Mouse (Mus musculus): ENCODE data around the gene Pknox2. TPM values are rescaled to one million over a fixed set of nuclear protein-coding genes. Genes with fewer than 3 reads are reported as not detected.

Gene Pknox2
- total RNA-seq, 2 experiments from 2014 or later = 27.6 to 31.4 TPM

GRCm38 (mm10) chr9:37114286-37115267 is 32.6 kb downstream of the Pknox2 start:
- no peak for DNase-seq
- intact Hi-C loops (cut with DNase I; ENCODE audit: low total_unique reads) = loop anchor here (10.0 kb wide), 1 partner anchor 140 kb away; no protein-coding TSS in a partner anchor

DNA sequence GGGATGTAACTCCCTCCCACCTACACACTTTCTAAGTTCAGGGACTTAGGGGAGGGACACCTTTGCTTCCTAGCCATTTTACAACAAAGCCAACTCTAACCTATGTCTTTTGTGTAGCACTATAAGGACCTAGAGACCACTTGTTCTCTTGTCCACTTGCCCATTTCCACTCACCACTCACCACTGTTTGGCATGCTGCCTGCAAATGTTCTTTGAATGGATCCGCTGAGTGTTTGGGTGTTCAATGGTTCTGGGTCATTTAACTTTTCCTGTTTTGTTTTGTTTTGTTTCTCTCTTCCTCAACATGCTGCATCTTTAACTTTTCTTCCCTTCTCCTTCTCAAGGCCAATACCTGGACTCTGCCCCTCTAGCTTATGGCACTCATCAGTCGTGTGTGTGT is 39.7 kb downstream of the Pknox2 start:
- intact Hi-C loops (cut with DNase I; ENCODE audit: low total_unique reads) = no loop called here

GRCm38 (mm10) chr9:37106808-37107207 is 40.4 kb downstream of the Pknox2 start:
- no peak for DNase-seq
- intact Hi-C loops (cut with DNase I; ENCODE audit: low total_unique reads) = no loop called here

More for the DNA sequence above, 39.7 kb downstream of the Pknox2 start:
- no peak for DNase-seq

GRCm38 (mm10) chr9:37104249-37104648 is 43.0 kb downstream of the Pknox2 start:
- no peak for DNase-seq
- intact Hi-C loops (cut with DNase I; ENCODE audit: low total_unique reads) = no loop called here

DNA sequence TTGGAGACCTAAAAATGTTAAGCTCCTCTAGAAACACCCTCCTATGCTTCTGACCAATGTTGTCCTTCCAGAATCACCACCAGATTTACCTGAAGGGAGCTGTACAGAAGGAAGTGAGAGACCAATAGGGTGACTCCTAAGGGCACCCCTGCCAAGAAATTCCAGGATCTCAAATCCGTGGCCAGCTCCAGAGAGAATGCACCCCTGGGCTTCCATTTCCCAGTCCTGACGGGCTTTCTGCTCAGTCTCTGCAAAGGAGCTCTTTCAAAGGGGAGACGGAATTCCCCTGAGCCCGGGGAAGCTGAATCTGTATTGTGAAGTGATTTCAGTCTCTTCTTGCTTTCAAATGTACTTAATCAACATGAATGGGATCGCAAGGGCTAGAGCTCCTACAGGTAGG is 43.4 kb downstream of the Pknox2 start:
- no peak for DNase-seq
- intact Hi-C loops (cut with DNase I; ENCODE audit: low total_unique reads) = no loop called here

- intact Hi-C loops (cut with DNase I; ENCODE audit: low total_unique reads) = no loop called here
- DNase-seq = peak; percentile 27
Observed at GRCm38 (mm10) chr9:37101059-37101940, 45.9 kb downstream of the Pknox2 start.

- no peak for DNase-seq
- intact Hi-C loops (cut with DNase I; ENCODE audit: low total_unique reads) = no loop called here
Observed at GRCm38 (mm10) chr9:37099595-37099994, 47.6 kb downstream of the Pknox2 start.

DNA sequence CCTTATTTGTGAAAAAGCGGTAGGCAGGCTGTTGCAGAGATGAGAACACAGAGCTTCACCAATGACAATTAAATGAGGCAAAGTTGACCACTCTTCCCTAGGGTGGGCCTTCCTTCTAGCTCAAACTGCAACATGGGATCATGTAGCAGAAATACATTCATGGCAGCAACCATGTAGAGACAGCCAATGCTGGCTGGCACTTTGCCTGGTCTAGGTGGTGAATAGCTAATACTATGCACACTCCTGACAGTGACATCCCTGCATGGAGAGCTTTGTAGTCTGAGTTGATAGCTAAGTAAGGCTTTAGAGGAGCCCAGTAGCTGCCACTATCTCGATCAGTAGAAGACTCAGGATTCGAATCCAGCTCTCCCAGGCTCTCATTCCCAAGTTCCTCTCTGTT is 48.6 kb downstream of the Pknox2 start:
- no peak for DNase-seq
- intact Hi-C loops (cut with DNase I; ENCODE audit: low total_unique reads) = no loop called here

- DNase-seq = peak; percentile 36
- intact Hi-C loops (cut with DNase I; ENCODE audit: low total_unique reads) = no loop called here
Observed at GRCm38 (mm10) chr9:37094230-37094990, 52.8 kb downstream of the Pknox2 start.

- DNase-seq = no peak
- intact Hi-C loops (cut with DNase I; ENCODE audit: low total_unique reads) = no loop called here
Observed at GRCm38 (mm10) chr9:37093086-37093485, 54.1 kb downstream of the Pknox2 start.

DNA sequence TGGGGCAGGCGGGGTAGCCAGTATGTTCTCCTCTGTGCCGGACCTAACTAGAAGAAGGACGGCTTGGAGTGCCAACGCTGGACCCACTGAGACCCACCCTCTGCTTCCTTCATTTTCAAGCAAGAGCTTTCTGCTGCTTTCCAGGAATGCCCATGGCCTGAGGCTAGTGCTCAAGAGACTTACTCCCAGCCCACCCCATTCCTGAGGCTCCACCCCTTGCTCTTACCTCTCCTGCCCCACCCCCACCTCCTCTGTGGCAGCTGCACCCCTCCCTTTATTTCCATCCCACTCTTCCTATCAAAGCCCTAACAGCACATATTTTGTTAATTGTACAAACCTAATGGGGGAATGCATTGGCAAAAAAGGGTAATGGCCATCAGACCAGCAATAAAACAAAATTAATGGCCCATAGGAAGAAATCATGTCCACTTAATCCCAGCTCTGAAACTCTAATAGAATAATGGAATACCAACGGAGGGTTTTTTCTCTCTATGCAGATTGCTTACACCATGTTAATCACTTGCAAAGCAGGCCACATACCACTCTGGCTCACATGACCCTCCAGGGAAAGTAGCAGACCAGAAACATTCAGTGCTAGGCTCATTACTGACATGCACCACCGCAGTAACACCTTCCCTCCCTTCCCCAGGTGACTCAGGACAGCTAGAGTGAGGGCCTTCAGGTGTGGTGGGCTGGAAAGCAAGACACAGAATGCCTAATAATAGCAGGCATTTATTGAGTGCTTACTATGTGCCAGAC is 57.1 kb downstream of the Pknox2 start:
- DNase-seq = no peak
- intact Hi-C loops (cut with DNase I; ENCODE audit: low total_unique reads) = no loop called here

- no peak for DNase-seq
- intact Hi-C loops (cut with DNase I; ENCODE audit: low total_unique reads) = no loop called here
Observed at GRCm38 (mm10) chr9:37085370-37085769, 61.8 kb downstream of the Pknox2 start.

DNA sequence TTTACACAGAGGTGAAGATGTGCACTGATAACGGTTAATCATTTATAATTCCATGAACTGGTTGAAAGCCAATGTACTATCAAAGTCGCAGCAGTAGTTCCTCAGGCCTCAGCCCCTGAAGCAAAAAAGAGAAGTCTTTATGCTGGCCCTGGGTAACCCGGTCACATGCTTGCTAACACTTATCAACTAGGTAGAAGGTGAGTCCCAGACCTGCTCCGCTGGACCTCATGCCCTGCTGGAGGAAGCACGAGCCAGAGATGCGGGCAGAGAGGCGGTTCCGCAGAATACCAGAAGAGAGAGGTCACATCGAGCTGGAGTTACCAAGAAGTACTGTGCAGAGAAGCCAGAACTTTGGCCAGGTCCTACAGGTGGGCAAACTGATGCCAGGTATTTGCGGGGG is 65.0 kb downstream of the Pknox2 start:
- intact Hi-C loops (cut with DNase I; ENCODE audit: low total_unique reads) = no loop called here
- DNase-seq = no peak

GRCm38 (mm10) chr9:37080309-37080708 is 66.9 kb downstream of the Pknox2 start:
- DNase-seq = no peak
- intact Hi-C loops (cut with DNase I; ENCODE audit: low total_unique reads) = no loop called here

DNA sequence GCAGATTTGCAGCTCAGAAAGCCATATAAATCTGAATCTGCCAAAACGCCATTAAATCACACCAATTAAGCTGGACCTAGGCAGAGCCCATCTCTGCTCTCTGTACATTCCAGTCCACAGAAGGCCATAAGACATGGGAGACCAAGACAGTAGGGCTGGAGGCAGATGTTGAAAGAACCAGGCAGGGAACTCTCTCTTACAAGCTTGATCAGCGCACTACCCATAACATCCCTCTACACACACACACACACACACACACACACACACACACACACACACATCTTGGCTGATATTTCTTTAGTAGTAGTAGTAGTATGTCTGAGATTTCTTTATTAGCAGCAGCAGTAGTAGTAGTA is 70.2 kb downstream of the Pknox2 start:
- intact Hi-C loops (cut with DNase I; ENCODE audit: low total_unique reads) = no loop called here
- no peak for DNase-seq

DNA sequence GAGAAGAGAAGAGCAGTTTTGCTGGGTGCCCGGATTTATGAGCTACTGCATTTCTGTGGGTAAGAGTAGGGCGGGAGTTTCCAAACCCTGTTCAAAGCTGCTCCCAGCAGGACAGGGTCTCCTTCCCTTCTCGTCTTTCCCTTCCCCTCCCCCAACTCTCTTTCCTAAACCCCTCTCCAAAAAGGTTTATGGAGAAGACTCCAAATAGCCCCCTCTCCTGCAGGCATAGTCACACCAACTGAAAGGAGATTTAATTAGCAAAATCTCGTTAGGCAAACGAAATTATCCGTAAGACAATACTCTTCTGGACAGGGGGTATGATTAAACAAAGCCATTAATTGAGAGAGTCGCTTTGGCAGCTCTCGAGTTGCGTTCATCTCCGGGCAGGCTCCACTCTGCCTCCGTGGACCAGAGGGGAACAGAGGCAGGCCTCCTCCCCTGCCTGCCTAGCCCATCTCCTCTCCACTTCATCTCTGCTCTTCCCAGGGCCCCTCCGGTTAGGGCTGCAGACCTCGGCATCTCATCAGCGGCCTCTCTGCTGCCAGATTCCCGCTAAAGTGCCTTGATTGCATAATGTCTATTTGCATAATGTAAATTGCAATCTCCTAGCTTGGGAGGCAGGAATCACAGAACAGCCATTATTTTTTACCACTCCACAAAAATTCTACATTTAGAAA is 70.7 kb downstream of the Pknox2 start:
- intact Hi-C loops (cut with DNase I; ENCODE audit: low total_unique reads) = no loop called here
- DNase-seq = no peak

GRCm38 (mm10) chr9:37075903-37076302 is 71.3 kb downstream of the Pknox2 start:
- DNase-seq = no peak
- intact Hi-C loops (cut with DNase I; ENCODE audit: low total_unique reads) = no loop called here

All from gastrocnemius, postnatal 14 days (tissue).